Mouse (Mus musculus) splenic B cell, adult 2 months (primary cell): Measurements from ENCODE around the gene Rab6b.
"Not testable (repeated sequence)": the region's sequence is repeated elsewhere in the genome, so short reads cannot be mapped to it uniquely, and the experiment has no call there.

Experiments used
- DNase-seq: peaks from one replicate; pipeline ENCODE4 v3.0.0-alpha.2; 2011; ENCODE audit warnings: low read depth, low spot score
- H3K27me3 ChIP-seq: 2 replicates; pipeline ENCODE4 v1.6.1; 2012; ENCODE audit warnings: mild to moderate bottlenecking, low read length, moderate library complexity, mixed read lengths; ENCODE audit not compliant: control insufficient read depth, poor library complexity, insufficient read depth, severe bottlenecking
- H3K36me3 ChIP-seq: 2 replicates; pipeline ENCODE4 v1.6.1; 2012; ENCODE audit warnings: mild to moderate bottlenecking, low read length, moderate library complexity, mixed read lengths; ENCODE audit not compliant: control insufficient read depth, poor library complexity, insufficient read depth, severe bottlenecking

Gene Rab6b

DNA sequence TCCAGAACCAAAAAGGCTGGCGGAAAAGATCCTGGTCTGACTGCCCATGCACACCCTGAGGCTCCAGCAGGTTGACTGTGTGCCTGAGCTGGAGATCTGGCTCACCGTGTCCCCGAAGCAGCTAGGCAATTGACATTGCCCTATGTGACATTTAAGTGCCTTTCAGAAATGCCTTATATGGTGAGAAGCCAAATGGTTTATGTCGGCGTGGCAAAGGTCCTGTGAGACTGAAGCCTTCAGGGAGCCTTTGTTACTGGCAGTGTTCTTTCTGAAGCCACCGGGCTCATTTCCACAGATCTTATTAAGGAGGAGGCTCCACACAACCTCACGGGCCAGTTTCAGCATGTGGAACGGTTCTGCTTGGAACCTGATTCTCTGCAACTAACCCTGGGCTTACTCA is 24.3 kb upstream of the Rab6b start:
- Histone ChIP-seq H3K27me3 (no peaks in the 10 kb centered on the region), H3K36me3 (no peaks in the 10 kb centered on the region; the same call in 1 of the 2 replicates)
- DNase-seq = no peak

DNA sequence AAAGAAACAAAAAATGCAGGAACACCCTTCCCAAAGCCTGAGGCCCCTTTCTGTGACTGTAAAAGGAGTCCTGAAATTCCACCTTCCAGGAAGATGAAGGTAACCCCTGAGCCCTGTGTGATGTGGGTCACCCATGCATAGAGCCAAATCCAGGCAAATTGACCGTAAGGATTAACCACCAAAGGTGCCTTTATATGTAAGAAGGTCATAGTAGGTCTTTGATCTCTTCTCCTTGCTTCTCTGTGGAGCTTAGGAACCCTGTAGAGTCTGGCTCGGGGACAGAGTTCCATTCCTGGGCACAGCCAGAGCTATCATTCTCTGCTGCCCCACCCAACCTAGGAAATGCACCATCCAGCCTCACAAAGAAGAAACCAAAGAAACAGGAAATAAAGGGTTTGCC is 22.9 kb upstream of the Rab6b start:
- Histone ChIP-seq H3K27me3 (no peaks in the 10 kb centered on the region), H3K36me3 (no peaks in the 10 kb centered on the region; the same call in 1 of the 2 replicates)
- DNase-seq = no peak

DNA sequence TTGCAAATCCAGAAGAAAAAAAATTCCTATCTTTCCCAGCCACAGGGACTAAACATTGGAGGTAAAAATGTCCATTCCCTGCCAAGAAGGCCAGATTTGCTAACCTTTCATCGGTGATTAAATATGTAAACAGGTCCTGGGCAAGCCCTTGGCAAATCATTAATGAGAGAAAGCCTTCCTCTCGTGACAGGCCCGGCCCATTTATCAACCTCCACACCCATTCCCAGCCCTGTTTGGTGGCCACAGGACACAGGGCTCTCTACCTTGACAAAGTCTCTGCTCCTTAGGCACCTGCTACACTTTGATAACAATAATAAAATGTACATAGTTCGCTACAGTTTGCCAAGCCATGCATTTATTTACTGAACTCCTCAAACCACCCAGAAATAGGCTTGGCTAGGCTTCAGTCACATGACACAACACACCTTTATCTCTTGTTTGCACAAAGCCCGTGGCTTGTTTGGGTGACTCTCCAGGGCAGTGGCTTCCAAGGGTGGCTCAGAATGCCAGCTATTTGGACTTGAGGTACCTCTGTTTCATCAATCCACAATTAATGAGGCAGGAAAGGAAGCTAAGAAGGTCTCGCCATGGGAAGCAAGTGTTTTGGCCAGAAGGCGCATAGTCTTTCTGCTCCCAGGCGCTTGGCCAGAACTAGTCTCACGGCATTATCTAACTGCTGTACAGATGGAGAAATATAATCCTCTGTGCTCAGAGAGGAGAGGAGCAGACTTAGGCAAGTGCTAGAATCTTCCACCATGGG is 21.3 kb upstream of the Rab6b start:
- no peak for DNase-seq

DNA sequence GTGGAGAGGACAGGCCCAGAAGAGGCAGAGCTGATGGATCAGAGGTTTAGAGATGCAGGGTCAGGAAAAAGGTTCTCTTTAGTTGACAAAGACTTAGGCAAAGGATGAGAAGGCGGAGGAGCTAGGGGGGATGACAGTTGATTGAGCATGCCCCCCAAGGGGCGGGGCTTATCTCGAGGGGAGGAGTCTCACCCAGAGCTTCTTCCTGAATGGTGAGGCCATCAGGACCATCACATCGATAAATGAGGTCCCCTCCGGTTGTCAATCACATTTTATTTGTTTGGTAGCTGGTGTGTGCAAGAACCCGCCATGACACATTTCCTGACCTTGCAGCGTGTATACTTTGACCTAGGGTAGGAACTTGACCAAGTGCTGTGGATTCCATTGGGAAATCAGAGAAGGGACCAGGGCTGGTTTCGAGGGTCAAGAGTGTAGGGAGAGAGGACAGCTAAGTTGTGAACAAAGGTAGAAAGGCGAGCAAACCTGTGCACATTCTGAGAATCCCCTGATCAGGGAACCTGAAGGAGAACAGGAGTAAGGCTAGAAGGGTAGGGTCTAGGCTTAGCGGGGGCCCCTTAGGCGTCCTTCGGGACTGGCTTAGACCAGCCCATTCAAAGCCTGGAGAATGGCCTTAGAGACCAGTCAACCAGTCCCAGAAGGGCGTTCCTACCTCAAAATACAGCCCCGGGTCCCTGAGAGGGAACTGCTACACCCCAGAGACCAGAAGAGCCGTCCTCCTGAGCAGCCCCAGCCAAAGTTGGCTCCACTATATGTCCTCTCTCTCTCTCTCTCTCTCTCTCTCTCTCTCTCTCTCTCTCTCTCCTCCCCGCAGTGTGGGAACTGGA is 20.3 kb upstream of the Rab6b start:
- peak; percentile 5 for DNase-seq
- no peaks in the 10 kb centered on the region for H3K27me3 ChIP-seq
- no peaks in the 10 kb centered on the region; the same call in 1 of the 2 replicates for H3K36me3 ChIP-seq

More for the DNA sequence above, 21.3 kb upstream of the Rab6b start:
- no peaks in the 10 kb centered on the region for H3K27me3 ChIP-seq
- no peaks in the 10 kb centered on the region; the same call in 1 of the 2 replicates for H3K36me3 ChIP-seq

DNA sequence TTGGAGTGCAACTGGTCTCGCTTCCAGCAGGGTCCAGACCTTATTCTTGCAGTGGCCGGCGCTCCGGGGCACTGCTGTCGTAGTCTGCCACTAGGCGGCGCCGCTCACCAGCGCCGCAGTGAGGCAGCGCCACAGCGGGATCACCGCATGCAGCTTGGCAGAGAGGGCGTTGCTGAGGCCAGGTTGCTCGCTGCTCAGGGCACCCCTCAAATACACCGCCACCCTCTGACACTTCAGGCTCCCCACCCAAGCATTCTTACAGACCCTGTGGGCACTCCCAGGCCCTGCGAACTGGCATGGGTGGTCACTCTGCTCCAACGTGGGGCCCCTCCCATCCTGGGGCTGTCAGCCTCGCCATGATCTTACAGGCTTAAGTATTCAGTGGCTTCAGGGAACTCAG is 19.3 kb upstream of the Rab6b start:
- DNase-seq = peak; percentile 87
- no peaks in the 10 kb centered on the region for H3K27me3 ChIP-seq
- no peaks in the 10 kb centered on the region; the same call in 1 of the 2 replicates for H3K36me3 ChIP-seq

DNA sequence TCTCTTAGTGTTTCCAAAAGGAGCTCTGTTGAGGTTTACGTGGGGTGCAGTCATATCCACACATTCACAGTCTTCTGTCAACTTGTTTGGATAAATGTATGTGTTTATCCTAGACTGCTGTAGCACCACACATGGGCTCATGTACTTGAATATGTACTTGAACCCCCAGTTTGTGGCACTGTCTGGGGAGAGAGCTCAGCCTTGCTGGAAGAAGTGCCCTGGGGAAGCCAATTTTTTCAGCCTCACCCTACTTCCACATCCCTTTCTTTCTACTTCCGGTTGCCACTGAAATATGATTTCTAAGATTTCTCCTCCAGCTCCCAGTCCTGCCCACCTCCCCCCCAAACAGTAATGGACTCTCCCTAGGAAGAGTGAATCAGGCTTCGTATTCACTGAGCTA is 17.9 kb upstream of the Rab6b start:
- Histone ChIP-seq H3K36me3 (no peaks in the 10 kb centered on the region), H3K27me3 (no peaks in the 10 kb centered on the region)
- no peak for DNase-seq

DNA sequence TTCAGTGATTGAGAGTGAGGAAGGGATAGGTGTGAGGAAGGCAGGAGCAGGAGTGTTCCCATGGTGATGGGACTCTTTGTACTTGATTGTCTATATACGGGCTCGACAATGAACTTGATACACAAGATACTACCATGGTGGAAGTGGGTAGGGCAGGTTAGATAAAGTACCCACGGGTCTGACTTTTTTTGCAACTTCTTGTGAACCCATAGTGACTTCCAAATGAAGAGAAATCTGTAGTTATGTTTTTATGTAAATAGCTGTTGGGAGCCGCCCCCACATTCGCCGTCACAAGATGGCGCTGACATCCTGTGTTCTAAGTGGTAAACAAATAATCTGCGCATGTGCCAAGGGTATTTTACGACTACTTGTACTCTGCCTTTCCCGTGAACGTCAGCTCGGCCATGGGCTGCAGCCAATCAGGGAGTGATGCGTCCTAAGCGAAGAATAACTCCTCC is 3.2 kb upstream of the Rab6b start:
- H3K27me3 ChIP-seq, H3K36me3 ChIP-seq: not testable (repeated sequence)
- peak; percentile 84 for DNase-seq

DNA sequence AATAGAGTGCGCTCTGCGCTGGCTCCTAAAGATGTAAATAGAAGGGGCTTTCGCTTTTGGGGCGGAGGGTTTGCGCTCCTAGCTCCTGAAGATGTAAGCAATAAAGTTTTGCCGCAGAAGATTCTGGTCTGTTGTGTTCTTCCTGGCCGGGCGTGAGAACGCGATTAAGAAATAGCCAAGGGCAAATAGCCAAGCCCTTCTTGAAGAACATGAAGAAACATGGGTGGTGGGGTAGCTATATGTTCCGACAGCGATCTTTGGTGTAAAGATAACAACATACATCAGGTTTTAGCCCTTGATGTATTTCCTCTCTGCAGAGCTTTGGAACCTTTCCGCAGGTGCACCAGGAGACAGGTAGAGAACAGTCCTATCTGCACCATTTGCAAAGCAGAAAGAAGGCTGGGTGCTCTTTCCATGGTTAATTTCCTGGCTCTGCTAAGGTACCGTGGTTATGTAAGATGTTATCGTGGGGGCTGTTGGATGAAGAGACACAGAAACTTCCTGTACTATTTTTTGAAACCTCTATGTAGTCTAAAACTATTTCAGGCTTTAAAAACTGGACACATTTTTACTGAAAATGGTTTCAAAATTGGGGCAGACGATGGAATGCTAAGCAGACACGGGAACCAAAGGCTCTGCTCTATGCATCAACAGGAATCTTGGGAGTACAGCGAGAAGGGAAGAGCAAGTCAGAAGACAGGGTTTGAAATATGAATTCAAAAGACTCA is 2.5 kb upstream of the Rab6b start:
- DNase-seq = peak; percentile 27

DNA sequence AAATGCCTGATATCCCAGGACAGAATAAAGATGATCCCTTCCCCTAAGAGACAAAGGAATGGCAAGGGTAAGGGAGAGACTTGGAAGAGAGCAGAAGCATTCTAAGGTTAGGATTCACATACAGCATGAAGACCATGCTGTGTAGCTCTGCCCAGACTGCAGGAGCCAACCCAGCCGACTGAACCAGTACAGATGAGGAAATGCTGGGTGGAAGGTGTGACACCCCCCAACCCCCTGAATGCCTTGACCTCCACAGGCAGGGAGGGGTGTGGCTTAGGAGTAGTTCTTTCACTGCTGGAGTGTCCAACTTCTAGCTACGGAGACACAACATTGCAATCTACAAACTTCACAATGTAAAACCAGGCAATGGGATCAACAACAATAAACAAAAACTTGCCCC is 1.7 kb upstream of the Rab6b start:
- no peaks in the 10 kb centered on the region for H3K36me3 ChIP-seq
- no peak for DNase-seq
- H3K27me3 ChIP-seq = no peaks in the 10 kb centered on the region

More for the DNA sequence above, 2.5 kb upstream of the Rab6b start:
- Histone ChIP-seq H3K36me3 (no peaks in the 10 kb centered on the region), H3K27me3 (no peaks in the 10 kb centered on the region)

DNA sequence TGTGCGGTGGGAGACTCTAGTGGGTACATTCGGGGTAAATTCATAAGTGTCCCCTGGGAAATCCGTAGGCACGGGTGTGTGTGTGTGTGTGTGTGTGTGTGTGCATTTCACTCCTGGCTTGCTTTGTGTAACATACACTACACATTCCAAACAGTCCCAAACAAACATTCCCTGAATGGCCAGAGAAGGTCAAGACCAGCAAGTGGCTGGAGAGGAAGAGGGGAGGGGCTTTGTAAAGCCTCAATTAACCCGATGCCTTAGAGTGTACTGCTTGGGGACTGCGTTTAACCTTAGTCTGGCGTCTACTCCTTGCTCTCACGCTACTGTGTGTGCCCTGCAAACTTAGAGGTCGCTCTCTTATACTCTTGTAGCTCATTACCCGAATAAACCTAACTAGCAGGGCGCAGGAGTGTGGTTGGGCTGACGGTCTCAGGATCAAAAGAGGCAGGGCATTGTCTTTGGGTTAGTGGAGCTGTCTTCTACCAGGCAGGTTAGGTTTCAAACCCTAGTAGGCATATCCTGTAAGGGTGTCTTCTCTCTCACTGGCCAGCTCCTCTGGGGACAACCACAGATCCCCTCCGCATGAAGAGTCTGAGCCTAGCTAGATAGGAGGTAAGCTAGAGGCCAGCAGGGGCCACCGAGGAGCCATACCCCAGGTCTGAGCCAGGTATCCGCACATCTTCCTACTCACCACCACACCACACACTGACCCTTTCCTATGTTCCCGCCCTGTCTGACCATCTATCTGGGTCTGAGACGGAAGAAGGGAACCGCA is 673 bp upstream of the Rab6b start:
- H3K36me3 ChIP-seq = no peaks in the 10 kb centered on the region
- H3K27me3 ChIP-seq = no peaks in the 10 kb centered on the region
- peak; percentile 38 for DNase-seq

DNA sequence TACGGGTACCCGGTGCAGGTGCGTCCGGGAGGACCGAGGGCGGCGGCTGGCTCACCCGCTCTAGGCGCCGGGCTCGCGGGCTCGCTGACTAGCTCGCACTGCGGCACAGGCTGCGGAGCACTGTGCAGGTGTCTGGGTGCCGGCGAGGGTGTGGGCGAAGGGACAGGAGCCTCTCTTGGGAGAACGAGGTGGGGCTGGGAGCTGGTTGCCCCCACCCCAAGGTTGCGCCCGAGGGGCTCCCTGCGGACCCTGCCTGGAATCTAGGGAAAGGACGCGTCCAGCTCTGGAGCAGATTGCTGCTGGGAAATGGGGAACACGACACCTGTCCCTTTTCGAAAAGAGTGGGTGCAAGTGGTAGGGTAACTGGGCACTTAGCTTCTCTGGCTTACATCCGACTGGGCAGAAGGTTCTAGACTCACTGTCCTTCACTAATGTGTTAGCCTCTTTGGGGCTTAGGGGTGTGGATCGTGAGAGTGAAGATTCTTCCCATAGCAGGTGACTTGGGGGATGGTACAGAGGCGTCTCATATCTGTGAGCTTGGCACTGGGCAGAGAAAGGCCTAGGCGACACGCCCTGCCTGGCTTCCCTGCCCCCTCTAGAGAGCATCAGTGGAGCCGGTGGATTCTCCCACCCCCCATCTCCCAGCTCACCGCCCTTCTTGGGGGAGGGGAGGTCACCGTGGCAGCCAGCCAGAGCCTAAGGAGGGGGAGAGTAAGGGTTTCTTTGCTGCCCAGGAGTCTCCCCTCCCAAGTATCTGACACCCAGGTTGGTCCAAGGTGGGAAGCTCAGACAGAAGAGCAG is 1.1 kb downstream of the Rab6b start:
- peak; percentile 20 for DNase-seq
- Histone ChIP-seq H3K36me3 (no peaks in the 10 kb centered on the region), H3K27me3 (no peaks in the 10 kb centered on the region)

DNA sequence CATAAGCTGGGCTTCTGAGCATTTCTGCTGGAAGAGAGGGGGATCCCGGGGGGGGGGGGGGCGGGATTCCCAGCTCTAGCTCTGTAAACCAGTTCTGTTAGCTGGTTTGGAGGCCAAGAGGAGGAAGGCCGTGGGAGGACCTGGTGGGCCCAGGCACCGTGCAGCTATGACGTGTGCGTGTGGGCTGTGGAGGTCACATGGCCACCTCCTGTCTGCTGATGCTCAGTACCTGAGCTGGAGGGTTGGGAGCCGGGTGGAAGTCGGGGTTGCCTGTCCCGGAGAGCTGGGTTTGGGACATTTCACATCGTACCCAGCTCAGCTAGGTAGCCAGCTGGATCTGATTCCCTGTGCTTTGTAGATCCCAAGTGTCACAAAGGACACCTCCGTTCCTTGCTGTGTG is 1.8 kb downstream of the Rab6b start:
- no peaks in the 10 kb centered on the region for H3K27me3 ChIP-seq
- DNase-seq = peak; percentile 48
- H3K36me3 ChIP-seq = no peaks in the 10 kb centered on the region

DNA sequence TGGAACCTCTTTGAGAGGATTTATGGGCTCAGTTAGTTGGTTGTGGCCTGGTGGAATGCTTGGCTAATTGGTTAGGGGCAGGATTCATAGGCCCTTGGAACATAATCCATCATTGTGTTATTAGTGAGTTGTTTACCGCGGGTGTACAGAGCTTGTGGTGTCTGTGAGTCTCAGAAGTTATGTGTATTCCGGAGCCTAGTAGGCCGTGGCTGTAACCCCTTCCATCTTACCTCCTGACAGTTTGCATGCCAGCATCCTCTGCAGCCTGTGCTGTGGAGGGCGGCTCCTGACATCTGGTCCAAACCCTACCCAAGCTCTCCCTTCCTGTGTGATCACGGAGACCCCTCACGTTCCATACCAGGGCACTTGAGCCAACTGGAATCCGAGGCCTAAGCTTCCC is 2.7 kb downstream of the Rab6b start:
- DNase-seq = no peak
- no peaks in the 10 kb centered on the region for H3K27me3 ChIP-seq

More for the DNA sequence above, 2.7 kb downstream of the Rab6b start:
- H3K36me3 ChIP-seq = no peaks in the 10 kb centered on the region
